Mouse (Mus musculus) kidney, adult 2 months (tissue): ENCODE measurements around the gene Susd4. TPM values are rescaled to one million over a fixed set of nuclear protein-coding genes. Genes with fewer than 3 reads are reported as not detected.

ENCODE experiments used
- DNase-seq: peaks from one replicate; pipeline ENCODE4 v3.0.0; 2021
- H3K27ac ChIP-seq: fragments of 200-500 bp; 2 replicates; pipeline ENCODE4 v1.5.1; 2012; ENCODE audit warnings: low read depth, low read length, control low read depth, inconsistent platforms; ENCODE audit not compliant: insufficient read depth
- H3K27me3 ChIP-seq: fragments of 200-500 bp; replicated peaks from 2 replicates; pipeline ENCODE4 v1.6.1; 2012; ENCODE audit warnings: mild to moderate bottlenecking, moderate library complexity, low read length, inconsistent platforms; ENCODE audit not compliant: control insufficient read depth, insufficient read depth
- H3K36me3 ChIP-seq: fragments of 200-500 bp; 2 replicates; pipeline ENCODE4 v1.6.1; 2012; ENCODE audit warnings: mild to moderate bottlenecking, moderate library complexity, low read length, inconsistent platforms; ENCODE audit not compliant: control insufficient read depth, insufficient read depth
- H3K4me1 ChIP-seq: fragments of 200-500 bp; 2 replicates; pipeline ENCODE4 v1.6.1; 2011; ENCODE audit warnings: low read length; ENCODE audit not compliant: control insufficient read depth, insufficient read depth
- H3K4me3 ChIP-seq: fragments of 200-500 bp; 2 replicates; pipeline ENCODE4 v1.5.1; 2011; ENCODE audit warnings: mild to moderate bottlenecking, low read depth, low read length, control low read depth; ENCODE audit not compliant: insufficient read depth
- CTCF ChIP-seq: fragments of 200-500 bp; conservative IDR thresholded peaks from 2 replicates; pipeline ENCODE4 v1.5.1; 2011; ENCODE audit warnings: low read depth, mild to moderate bottlenecking, control low read depth, low read length, moderate library complexity, mixed read lengths; ENCODE audit not compliant: insufficient read depth, insufficient read length
- POLR2A ChIP-seq: fragments of 200-500 bp; IDR thresholded peaks from one replicate; pipeline ENCODE4 v1.6.1; 2011; ENCODE audit warnings: low read depth, low read length, control low read depth
- WGBS: fragments of 180-500 bp; shearing (Covaris S2); methylation state at CpG from one replicate; pipeline ENCODE4 v1.1.7; 2018; 5-methylcytosine and 5-hydroxymethylcytosine counted together
- polyA plus RNA-seq: library from polyadenylated mRNA; depleted of rRNA; stranded (reverse); fragments of >200 nt; gene quantifications from 2 replicates; pipeline ENCODE4 v1.2.3, GENCODE M21; 2012; rRNA removed

The Susd4 gene
- polyA plus RNA-seq, 1 experiment: 6.7 TPM

DNA sequence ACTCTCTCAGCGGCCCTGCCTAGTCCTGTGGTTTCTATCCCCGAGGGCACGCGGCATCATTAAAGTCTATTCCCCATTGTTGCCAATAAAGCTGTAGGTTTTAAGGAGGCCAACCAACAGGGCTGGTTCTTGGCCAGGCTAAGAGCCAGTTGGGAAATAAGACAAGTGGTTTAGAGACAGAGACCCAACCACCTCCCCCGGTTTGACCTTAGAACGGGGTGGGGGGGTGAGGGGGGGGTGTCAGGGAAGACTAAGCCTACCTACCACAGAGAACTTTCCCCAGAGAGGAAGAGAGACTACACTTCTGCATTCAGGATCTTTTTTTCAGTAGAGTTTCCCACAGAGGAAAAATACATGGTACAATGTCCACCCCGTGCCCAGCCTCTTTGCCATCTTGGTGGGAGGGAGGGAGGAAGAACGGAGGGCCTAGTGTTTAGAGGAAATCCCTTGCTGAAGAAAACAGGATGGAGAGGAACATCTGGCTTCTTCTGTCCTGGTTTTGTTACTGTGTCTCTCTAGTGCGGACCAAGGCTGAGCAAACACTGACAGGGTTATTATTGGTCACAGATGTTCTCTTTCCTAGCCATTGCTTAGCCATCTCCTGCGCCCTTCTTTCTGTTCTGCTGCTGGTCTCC lies 173.9 kb downstream of the Susd4 start:
- TF ChIP-seq POLR2A: no peak
- TF ChIP-seq CTCF: no peak
- Histone ChIP-seq H3K4me1 (no peaks in the 10 kb centered on the region), H3K4me3 (no peak overlapping the region), H3K27ac (no peak overlapping the region), H3K36me3 (no peaks in the 10 kb centered on the region), H3K27me3 (no peaks in the 10 kb centered on the region)
- DNase-seq: no peak
- WGBS: 57% methylated on average over 10 of the region's 10 CpGs

DNA sequence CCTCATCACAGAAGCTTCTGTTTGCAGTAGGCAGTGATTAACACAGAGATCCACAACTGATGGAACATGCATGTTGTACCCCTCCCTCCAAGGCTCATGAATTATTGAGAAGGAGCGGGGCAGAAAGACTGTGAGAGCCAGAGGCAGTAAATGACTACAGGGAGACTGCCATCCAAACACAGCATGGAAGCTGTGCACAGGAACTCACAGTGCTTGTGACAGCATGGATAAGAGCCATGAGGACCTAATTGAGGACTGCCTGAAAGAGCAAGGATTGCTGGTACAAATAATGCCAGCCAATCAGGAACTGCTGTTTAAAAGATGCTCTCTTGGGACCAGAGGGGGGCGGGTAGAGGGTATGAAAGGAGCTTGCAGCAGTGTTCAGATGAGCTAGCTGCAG lies 178.3 kb downstream of the Susd4 start:
- DNase-seq: no peak
- 93% methylated on average over 2 of the region's 2 CpGs for WGBS

DNA sequence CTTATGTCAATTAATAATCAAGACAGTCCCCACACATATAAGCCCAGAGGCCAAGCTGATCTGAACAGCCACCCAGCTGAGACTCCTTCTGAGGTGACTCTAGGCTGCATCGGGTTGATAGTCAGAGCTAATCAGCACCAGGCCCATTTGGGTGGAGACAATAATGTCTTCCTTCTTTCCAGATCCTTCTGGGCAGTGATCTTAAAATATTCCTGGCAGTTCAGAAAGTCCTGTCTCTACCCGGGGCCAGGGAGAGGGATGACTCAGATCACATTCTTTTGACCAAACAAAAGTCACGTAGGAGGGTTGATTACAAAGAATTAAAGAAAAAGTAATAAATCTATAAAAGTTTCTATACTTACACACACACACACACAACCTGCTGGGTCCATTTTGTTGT lies 180.3 kb downstream of the Susd4 start:
- WGBS: 77% methylated on average over 3 of the region's 3 CpGs

More for the DNA sequence above, 178.3 kb downstream of the Susd4 start:
- no peaks in the 10 kb centered on the region for H3K27me3 ChIP-seq
- H3K4me3 ChIP-seq: no peak overlapping the region
- TF ChIP-seq CTCF (no peak), POLR2A (no peak)
- H3K27ac ChIP-seq: no peak overlapping the region
- no peaks in the 10 kb centered on the region for H3K36me3 ChIP-seq
- no peaks in the 10 kb centered on the region for H3K4me1 ChIP-seq

DNA sequence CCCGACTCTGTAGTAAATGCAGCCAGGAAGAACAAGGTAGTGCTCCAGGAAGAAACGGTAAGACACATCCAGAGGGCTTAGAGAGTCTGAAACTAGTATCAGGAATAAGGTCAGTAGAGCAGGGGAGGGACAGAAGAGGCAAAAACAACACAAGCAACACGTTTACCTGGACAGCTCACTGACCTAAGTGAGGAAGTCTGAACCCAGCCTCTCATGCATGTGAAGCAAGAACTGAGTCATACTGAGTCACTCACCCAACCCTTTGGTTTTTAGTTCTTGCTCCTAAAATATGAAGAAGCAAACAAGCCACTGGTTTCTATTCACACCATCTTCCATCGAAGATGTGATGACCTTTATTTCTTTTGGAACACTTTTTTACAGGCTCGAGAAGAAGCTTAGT lies 181.0 kb downstream of the Susd4 start:
- no peak for DNase-seq
- Histone ChIP-seq H3K27me3 (no peaks in the 10 kb centered on the region), H3K4me1 (no peaks in the 10 kb centered on the region), H3K27ac (no peak overlapping the region), H3K4me3 (no peak overlapping the region), H3K36me3 (no peaks in the 10 kb centered on the region)
- TF ChIP-seq POLR2A (no peak), CTCF (no peak)
- 66% methylated on average over 5 of the region's 5 CpGs for WGBS

More for the DNA sequence above, 180.3 kb downstream of the Susd4 start:
- H3K4me3 ChIP-seq: no peak overlapping the region
- TF ChIP-seq CTCF (no peak), POLR2A (no peak)
- H3K36me3 ChIP-seq: no peaks in the 10 kb centered on the region
- H3K27me3 ChIP-seq: no peaks in the 10 kb centered on the region
- no peak overlapping the region for H3K27ac ChIP-seq
- no peaks in the 10 kb centered on the region for H3K4me1 ChIP-seq
- no peak for DNase-seq

DNA sequence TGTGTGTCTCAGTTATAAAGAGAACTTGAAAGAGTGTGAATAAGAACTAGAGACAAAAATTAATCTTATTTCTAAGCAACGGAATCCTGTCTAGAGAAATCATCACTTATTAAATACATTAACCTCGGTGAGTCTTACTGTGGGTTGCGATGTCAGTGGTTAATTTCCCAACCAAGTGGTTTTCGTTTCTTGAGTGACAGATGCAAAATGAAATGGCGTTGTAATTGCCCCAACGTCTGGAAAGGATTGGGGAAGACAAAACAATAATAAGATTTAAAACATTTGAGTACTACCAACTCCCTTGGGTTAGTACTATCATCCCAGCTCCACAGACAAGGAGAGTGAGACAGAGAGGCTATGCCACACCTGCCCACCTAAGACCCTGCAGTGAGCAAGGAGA lies 181.9 kb downstream of the Susd4 start:
- TF ChIP-seq CTCF: no peak
- TF ChIP-seq POLR2A: no peak
- WGBS: 57% methylated on average over 6 of the region's 6 CpGs
- Histone ChIP-seq H3K4me3 (no peak overlapping the region), H3K27me3 (no peaks in the 10 kb centered on the region), H3K27ac (no peak overlapping the region), H3K36me3 (no peaks in the 10 kb centered on the region), H3K4me1 (no peaks in the 10 kb centered on the region)
- DNase-seq: no peak

Other genes starting within 250 kb of the Susd4 start
- 31.7 and 33.0 TPM in 2 replicates for gene Capn2, start 246.3 kb upstream of the Susd4 start, polyA plus RNA-seq
- 0.03 TPM in 1 of 2 replicates, not detected in the other for gene Capn8, start 198.9 kb upstream of the Susd4 start, polyA plus RNA-seq
- 0.09 and 0.15 TPM in 2 replicates for gene Ccdc185, start 14.7 kb upstream of the Susd4 start, polyA plus RNA-seq
- gene Tlr5, start 190.9 kb downstream of the Susd4 start, polyA plus RNA-seq: 0.42 and 0.66 TPM in 2 replicates